Mouse (Mus musculus) frontal cortex, postnatal 25 days (tissue): ENCODE data around the gene Fam183b.
A peak's percentile ranks its signal among the peaks of the same experiment; 100 is the strongest.

ENCODE experiments used
- DNase-seq, 2 experiments: peaks; one replicate each; pipeline ENCODE4 v3.0.0; 2022; ENCODE audit warnings: low spot score in 2 of 2

Gene Fam183b

GRCm38 (mm10) chr11:58772888-58773287 lies 28.9 kb downstream of the Fam183b start, which contains the start of gene Olfr315:
Olfr315 (plus strand) TSS chr11:58773188.
- DNase-seq = no peak

GRCm38 (mm10) chr11:58752434-58752833 lies 49.3 kb downstream of the Fam183b start, which contains the start of gene Olfr316:
Olfr316 (plus strand) TSS chr11:58752734.
- DNase-seq = no peak

GRCm38 (mm10) chr11:58751096-58751495 lies 50.7 kb downstream of the Fam183b start:
- peak in 1 of 2 experiments; percentile 30 for DNase-seq
